Mouse (Mus musculus) kidney, postnatal 36 days (tissue): ENCODE measurements at regions not wholly inside any gene's neighbourhood (a gene's known extent, or its start where the extent isn't known, plus 50 kb on each side); places are given as distances from the start of the nearest gene placed in this dataset.

Source experiments
- DNase-seq, 2 experiments: peaks; one replicate each; pipeline ENCODE4 v3.0.0; 2021 to 2022; ENCODE audit warnings: mixed read lengths in 2 of 2

- DNase-seq: no peak
These were observed 310.1 kb downstream of the Irx1 start for GRCm38 (mm10) chr13:71653212-71653938.

DNA sequence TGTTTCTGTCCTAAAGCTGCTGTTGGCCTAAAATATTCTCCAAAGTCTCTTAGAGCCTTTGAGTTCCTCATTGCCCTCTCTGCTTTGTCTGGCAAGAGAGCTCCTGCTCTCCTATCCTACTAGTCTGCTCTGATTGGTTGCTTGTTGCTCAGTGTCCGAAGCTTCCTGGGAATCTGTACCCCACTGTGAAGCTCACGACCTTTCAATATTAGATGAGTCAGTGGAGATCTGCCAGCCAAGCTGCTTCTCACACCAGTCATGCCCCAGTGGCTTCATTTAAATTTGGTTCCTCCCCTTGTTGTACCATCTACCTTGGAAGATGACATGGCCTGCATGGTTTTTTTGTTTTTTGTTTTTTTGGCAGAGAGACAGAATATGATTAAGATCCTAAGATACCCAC is 313.6 kb downstream of the Irx1 start:
- peak in 1 of 2 experiments; percentile 1 for DNase-seq

- no peak for DNase-seq
These were observed 314.5 kb downstream of the Irx1 start for GRCm38 (mm10) chr13:71649031-71649430.

- no peak for DNase-seq
These were observed 332.1 kb downstream of the Irx1 start for GRCm38 (mm10) chr13:71631447-71631846.

DNA sequence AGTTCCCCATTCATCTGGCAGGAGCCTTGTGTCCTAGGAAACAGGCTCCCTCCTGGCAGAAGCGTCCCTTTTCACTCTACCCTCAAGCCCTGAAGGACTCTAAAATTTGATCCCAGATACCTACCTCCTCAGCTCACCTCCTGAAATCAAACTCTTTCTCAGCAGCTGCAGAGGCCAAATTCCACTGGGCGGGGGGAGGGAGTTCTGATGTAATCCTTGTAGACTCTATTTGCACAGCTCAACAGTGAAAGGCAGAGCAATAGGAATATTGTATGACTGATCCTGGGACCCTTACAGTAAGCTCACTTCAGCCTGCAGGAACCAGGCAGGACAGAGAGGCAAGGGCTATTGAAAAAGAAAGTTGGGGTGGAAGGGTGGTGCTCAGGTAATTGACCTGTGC is 346.3 kb downstream of the Irx1 start:
- DNase-seq: no peak

DNA sequence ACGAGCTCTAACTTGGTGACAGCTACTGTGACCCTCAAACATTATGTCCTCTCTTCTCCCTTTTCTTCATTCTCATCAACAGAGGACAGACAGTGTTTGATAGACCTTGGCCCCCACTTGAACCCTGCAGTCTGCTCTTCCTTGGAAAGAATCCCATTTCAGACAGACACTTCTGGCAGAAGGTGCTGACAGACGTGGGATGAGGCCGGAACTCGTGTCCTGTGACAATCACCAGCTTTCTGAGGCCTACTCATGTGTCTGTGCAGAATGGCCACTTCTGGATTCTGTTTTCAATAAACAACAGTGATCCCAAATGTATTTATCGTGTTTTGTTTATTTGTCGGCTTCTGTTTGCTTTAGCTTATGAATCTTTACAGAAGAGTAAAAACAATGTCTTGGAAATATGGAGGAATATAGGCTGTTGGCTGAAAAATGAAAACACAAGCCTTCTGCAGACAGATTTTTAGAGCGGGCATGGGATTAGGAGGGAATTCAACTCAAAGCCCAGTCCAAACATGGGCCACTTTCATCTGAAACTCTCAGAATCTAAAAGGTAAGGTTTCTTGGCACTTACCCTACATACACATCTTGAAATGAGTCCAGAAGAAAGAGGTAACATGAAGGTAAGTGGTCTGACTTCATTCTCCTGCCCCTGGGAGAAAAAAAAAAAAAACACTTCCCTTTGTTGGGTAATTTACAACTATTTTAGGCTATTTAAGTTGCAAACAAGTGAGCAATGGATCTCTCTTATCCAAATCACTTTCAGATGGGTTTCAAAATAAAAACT is 350.9 kb downstream of the Irx1 start:
- no peak for DNase-seq

DNA sequence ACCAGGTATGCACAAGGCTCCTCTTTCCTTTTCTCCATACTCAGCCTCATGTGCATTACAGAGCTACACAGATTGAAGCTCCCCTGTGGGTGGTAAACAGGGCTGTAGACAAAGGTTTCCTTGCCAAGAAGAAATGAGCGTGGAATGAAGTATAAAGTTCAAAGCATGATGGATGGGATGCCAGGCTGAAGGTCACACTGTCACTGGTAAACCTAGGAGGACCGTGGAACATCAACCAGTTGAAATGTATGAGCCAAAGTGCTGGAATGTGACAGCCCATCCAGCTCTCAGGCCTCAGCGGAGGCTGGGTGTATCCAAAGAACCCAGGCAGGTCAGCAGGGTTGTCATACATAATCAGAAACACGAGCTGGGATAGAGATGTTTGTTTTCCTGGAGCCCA is 381.0 kb downstream of the Irx1 start:
- DNase-seq: peak; percentile 22 to 25

DNA sequence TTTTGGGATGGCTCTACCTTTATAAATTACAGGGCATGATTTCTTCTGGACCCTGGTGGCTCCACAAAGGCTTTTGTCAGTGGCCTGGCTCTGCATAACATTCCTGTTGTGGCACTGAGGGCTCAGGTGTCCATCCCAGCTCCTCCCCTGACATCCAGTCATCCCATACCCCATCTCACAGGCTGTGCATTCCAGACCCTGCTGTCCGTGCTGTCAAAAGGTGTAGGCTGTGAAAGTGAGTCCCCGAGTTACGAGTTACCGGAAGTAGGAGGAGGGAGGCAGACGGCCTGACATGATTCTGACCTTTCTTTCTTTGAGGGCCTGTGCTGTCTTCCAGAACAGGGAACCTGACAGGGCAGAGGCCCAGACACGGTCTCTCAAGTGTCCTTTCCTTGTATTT is 397.6 kb downstream of the Irx1 start:
- no peak for DNase-seq

DNA sequence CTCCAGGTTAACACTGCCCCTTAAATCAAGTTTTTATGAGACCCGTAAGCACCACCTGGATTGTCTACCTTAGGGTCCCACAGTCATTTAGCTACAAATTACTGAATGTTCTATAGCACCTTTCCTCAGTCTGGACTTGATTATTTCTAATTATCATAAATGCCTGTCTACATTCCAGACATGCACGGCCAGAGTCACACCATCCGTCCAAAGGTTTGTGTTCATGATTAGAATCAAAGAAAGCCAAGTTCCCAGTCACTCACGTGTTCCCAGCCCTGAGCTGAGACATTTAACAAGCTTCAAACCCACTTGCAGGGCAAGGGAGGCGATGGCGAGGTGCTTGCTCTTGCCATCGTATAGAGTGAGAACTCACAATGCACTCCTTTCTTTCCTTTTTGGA is 398.1 kb downstream of the Irx1 start:
- DNase-seq: peak; percentile 34 to 49

GRCm38 (mm10) chr13:71558477-71559215 is 404.9 kb downstream of the Irx1 start:
- DNase-seq: no peak

- DNase-seq: no peak
These were observed 408.1 kb downstream of the Irx1 start for GRCm38 (mm10) chr13:71555471-71555870.

DNA sequence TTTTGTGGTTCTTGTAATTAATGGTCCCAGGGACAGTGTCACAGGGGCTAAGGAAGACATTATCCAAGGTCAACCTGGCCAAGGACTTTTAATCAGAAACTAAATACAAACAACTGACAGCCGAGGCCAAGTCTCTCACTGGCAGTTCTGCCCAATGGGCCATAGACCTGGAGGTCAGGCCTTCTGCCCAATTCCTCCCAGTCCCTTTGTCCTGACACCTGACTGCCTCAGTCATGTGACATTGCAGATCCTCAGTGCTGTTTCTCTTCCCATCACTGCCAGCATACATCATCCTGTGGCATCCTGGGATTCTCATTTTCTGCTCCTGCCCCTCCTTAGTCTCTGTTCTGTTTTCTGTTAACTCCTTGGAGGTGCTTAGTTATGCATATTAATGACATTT is 413.4 kb downstream of the Irx1 start:
- peak; percentile 50 to 67 for DNase-seq

GRCm38 (mm10) chr13:71549206-71549831 is 414.2 kb downstream of the Irx1 start:
- DNase-seq: no peak

- no peak for DNase-seq
These were observed 425.3 kb downstream of the Irx1 start for GRCm38 (mm10) chr13:71538226-71538625.

DNA sequence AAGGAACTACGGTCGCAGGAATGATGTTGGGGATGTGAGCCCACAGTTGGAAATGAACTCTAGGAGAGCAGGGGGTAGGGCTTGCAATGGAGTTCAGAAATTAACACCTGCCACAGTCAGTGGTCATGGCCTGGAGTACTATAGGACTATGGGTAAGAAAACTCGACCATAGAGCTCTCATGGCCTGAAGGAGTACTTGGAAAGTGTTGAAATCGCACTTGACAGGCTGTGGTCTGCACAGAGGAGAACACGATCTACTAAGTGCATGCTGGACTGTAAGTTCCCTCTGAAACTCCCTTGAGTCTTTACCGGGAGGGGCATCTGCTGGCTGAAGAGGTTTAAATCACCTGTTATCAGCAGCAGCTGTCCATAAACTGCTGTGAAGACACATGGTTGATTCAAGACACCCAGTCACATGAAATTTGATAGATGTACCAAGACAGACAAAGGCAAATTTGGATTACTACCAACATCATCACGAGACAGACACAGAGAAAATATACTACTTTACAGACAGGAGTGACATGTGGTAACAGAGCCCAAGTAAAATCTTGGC is 430.6 kb downstream of the Irx1 start:
- no peak for DNase-seq

- DNase-seq: no peak
These were observed 434.0 kb downstream of the Irx1 start for GRCm38 (mm10) chr13:71529397-71530122.

- no peak for DNase-seq
These were observed 445.7 kb downstream of the Irx1 start for GRCm38 (mm10) chr13:71517776-71518175.

- no peak for DNase-seq
These were observed 450.3 kb downstream of the Irx1 start for GRCm38 (mm10) chr13:71513204-71513603.

DNA sequence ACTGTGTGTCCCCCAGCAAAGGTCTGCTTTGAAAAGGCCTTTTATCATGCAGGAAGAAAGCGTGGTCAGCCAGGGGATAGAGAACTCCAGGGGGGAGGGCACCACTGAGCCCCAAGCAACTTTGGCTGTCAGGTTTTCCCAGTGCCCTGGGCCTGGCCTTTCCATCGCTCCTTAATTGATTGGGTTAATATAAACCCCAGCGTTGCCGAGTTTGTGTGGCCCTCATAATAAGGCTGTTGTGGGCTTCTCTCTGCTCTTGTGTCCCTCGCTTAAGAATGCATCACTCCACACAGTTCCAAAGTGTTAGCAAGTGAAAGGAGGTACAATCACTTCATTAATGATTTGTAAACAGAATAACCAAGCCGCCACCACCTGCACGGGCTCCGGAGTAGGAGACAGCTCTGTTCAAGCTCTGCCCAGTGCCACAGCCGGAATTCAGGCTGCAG is 455.5 kb downstream of the Irx1 start:
- peak; percentile 44 to 61 for DNase-seq

DNA sequence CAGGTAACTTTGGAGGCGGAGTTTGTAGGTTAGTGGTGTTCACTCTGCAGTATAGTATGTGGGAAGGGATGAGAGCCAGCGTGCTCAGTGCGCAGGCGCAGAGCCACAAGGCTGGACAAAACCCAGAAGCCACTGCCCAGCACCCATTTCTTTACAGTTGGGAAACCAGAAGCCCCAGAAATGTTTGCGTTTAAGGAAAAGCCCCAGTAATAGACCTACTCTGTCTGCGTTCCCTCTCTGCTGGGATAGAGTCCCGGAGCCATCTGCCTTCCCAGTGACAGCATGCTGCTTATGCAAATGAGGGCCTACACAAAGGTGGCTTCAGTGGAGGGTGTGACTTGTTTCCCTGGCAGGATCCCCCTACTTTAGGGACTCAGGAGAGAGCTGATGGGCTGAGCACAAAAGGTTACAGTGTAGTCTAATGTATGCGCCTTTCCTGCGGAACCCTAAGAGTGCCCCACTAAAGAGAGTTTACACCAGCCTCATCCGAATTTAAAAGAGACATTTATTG is 456.0 kb downstream of the Irx1 start:
- peak; percentile 54 to 71 for DNase-seq

- DNase-seq: no peak
These were observed 456.7 kb downstream of the Irx1 start for GRCm38 (mm10) chr13:71506777-71507176.

- peak; percentile 9 to 33 for DNase-seq
These were observed 473.8 kb downstream of the Irx1 start for GRCm38 (mm10) chr13:71489773-71490172.
